Mouse (Mus musculus) frontal cortex, postnatal 10 days (tissue): ENCODE data around the gene Daam2.

Source experiments
- DNase-seq, 2 experiments: peaks; one replicate each; pipeline ENCODE4 v3.0.0; 2022; ENCODE audit warnings: low spot score in 2 of 2, mixed read lengths in 1 of 2

The Daam2 gene

DNA sequence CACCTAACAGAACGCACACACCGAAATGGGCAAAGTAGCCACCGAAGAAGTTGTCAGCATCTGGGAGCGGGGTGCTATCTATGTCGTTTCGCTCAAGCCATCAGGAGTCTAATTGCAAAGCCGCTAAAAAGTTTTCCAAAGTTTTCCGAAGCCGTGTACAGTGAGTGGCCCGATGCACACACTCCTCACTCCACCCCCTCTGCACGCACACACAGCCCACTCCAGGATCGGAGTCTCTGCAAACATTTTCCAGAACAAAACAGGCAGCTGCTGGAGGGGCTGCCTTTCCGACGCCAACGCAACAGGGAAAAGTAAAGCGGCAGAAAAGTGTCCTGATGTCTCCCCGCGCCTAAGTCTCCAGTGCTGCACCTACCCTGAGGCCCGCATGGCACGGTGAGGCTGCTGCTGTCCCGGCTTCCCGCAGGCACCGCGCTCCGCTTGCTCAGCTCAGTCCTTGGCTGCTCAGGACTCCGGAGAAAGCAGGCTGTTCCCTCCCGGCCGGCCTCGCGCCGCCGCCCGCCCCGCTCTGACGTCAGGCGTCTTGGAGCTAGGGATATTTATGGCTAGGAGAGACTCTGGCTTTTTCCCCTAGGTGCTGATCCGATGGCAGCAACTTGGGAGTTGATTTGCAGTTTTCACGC lies at the start of gene Daam2:
Gene Daam2 (minus strand): TSS at position 514 of the 641 bp plus-strand sequence.
- peak; percentile 30 to 54 for DNase-seq

DNA sequence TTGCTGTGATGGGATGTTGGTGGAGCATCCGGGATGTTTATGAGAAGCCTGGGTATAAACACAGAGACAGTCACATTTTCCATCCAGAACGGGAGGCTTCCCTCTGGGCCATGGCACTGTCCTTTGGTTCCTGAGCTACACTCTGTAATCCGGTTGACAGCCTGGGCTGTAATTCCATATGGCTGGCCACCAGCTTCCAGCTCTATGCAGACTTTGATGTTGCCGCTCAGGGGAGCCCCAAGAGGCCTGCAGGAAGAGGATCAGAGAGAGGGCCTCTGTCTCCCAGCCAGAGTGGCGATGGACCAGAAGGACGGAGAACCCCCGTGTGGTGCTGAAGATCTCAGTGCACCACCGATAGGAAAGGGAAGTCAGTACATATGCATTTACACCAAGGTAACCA lies 46.2 kb upstream of the Daam2 start:
- no peak for DNase-seq

DNA sequence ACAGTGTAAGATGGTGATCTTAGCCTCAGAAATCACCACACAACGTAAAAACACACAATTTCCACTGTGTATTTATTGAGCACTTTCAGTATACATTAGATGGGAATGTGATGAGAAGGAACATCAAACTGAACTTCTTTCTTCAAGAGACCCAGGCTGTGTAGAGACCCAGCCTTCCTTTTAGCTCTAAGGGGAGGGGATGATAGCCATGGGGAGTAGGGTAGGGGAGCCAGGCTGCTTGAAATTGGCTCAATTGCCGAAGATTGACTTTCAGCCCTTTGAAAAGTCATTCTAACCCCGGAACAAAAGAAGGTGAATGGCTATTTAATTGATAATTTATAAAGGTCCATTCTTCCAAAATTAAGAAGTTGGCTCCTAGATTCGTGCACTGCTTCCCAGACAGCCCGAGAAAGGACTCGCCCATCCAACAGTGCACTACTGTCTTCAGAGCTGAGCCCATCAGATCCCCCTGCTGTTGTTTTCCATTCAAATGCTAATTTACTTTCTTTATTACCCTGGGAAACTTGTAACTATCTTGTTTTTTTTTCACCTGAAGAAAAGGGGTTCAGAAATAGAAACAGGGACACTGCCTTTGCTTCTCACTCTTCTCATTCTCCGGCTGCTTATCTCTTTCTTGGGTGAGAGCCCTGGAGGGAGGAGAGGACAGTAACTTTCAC lies 43.3 kb upstream of the Daam2 start:
- DNase-seq: no peak

DNA sequence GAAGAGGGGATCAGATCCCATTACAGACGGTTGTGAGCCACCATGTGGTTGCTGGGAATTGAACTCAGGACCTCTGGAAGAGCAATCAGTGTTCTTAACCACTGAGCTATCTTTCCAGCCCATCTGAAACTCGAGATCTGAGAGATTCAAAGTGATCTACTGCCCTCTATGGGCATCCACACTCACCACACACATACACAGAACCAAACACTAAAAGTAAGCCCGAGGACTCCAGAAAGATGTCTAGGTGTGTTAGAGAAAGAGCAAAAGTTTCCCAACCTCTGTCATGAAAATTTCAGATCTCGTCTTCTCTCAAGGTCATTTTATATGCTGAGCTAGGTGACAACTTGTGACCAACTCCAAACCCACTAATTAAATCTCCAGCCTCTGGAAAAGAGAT lies 41.3 kb upstream of the Daam2 start:
- DNase-seq: no peak

DNA sequence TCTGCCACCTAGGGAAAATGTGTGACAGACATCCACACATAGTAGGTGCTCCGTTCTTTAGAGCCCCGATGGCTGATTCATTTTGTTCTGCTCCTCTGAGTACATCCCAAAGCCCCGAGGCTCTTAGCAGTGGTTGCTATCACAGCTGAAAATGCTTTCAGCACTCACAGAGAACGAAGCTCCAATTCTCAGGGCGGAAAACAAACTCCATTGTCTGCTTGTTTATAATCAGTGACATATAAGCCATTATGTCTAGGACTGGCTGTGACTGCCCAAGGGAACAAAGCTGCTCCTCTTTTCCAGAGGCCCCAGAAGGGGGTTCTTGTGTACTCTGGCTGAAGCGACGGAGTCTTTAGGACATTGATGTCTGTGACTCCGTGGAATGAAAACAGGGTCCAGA lies 25.9 kb upstream of the Daam2 start:
- no peak for DNase-seq

GRCm38 (mm10) chr17:49582471-49582870 lies 18.3 kb upstream of the Daam2 start:
- no peak for DNase-seq

GRCm38 (mm10) chr17:49577321-49577720 lies 13.2 kb upstream of the Daam2 start:
- no peak for DNase-seq

- no peak for DNase-seq
Measured at GRCm38 (mm10) chr17:49568717-49569116, 4.6 kb upstream of the Daam2 start.

DNA sequence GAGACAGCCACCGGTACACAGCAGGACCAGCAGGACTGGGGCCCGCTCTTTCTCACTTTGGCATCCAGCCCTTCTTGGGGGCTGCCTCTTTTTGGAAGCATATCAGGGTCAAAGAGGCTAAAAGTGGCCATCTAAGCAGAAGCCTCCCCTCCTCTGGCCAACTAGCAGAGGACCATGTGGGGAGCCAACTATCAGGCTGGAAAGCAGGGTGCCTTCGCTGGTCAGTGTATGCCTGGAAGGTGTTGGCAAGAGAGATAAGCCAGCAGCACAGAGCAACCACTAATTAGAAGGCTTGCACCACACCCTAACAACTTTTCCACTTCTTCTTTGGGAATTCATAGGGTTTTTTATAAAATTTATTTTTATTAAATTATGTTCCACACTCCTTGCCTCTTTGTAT lies 346 bp upstream of the Daam2 start:
- DNase-seq: no peak

DNA sequence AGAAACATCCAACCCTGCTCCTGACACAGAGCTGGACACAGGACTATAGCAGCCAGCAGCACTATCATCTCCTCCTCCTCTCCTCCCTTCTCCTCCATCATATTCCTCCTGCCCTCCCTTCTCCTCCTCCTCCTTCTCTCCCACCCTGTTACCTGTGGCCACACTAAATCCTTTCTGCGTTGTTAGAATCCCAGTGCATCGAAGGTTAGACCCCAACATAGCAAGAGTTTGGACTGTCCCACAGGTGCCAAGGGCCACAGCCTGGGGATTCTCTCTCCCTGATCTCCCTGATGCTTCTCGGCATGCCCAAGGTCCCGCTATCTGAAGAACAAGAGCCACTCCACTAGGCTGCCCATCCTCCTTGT lies 745 bp downstream of the Daam2 start:
- no peak for DNase-seq

- no peak for DNase-seq
Measured at GRCm38 (mm10) chr17:49562701-49563415, 1.3 kb downstream of the Daam2 start.

GRCm38 (mm10) chr17:49561985-49562384 lies 2.2 kb downstream of the Daam2 start:
- no peak for DNase-seq

DNA sequence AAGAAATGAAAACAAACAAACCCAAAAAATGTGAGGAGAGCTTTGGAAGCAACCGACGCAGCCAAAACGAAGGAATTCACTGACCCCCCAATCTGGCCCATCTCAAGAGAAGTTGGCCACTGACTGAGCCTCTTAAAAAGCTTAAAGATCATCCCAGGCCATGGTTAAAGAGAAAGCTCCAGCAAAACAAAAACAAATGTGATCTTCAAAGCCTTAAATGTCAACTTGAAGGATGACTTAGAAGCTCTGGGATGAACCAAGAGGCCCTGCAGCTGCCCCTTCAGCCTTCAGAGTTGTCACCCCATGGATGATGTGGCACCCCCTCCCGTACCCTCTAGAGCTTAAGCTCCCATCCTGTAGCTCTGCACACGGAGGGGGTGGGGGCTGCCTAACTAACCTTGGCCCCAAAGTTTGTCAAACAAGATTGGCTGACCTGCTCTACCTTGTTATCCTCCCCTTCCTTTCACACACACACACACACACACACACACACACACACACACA lies 4.3 kb downstream of the Daam2 start:
- DNase-seq: no peak

DNA sequence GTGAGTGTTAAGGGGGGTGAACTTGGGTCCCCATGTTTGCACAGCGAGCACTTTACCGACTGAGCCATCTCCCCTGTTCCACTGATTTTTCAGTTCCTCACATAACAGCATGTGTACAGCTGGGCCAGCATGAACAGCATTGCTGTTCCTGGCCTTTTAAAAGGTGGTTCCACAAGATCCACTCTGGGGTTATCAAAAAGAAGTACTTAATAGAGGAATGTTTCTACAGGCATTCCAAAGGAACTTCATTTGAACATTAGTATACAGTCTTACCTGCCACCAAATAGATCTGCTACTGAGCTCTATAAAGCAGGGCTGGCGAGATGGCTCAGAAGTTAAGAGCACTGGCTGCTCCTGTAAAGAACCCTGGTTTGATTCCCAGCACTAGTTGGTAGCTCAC lies 8.0 kb downstream of the Daam2 start:
- no peak for DNase-seq

DNA sequence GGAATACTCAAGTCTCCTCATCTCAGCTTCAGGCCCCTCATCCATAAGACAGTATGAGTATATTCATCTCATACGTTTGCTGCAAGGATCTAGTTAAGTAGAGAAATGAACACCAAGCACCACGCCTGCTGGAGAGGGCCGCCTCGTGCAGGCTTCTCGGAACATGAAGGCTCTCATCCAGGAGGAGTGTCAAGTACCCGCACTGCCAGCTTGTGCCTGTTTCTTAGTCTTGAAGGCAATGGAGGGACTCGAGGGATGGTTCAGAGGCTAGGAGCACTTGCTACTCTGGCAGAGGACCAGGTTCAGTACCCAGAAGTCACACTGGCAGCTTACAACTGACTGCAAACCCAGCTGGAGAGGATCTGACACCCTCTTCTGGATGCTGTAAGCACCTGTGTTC lies 12.2 kb downstream of the Daam2 start:
- DNase-seq: no peak

GRCm38 (mm10) chr17:49551465-49551864 lies 12.7 kb downstream of the Daam2 start:
- no peak for DNase-seq

DNA sequence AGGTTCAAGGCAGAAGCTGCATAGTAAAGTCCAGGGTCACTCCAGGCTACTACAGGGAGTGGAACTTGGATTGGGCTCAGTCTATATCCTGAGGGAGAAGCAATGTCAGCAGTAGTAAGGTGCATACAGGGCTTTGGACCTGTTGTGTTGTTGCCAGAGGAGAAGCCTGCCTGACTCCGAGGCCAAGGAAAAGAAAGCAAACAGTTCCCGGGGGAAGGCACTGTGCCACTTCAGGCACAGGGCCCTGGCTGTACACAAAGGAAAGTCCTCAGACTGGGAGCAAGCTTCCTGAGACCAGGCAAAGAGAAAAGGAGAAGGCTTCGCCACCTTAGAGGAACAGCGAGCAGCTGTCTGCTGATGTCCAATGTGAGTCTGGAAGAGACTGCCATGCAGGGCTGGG lies 18.1 kb downstream of the Daam2 start:
- no peak for DNase-seq

DNA sequence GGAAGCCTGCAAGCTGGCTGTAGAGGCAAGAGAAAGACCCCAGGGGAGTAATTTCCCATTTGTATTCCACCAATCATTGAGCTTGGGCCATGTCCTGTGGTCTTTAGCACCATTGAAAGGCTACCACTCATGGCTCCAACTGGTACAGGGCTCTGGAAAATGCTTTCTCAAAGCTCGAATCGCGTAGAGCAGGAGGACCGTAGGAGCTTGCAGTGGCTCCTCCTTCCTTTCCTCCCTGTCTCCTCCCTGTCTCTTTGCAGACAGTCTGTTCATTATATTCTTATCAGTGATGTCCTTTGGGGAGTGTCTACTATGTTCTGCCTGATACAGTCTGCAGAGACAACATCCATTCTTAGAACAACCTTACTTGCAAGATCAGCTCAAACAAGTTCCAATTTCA lies 18.7 kb downstream of the Daam2 start:
- no peak for DNase-seq

GRCm38 (mm10) chr17:49544561-49544960 lies 19.6 kb downstream of the Daam2 start:
- no peak for DNase-seq

- DNase-seq: no peak
Measured at GRCm38 (mm10) chr17:49540706-49541105, 23.4 kb downstream of the Daam2 start.

DNA sequence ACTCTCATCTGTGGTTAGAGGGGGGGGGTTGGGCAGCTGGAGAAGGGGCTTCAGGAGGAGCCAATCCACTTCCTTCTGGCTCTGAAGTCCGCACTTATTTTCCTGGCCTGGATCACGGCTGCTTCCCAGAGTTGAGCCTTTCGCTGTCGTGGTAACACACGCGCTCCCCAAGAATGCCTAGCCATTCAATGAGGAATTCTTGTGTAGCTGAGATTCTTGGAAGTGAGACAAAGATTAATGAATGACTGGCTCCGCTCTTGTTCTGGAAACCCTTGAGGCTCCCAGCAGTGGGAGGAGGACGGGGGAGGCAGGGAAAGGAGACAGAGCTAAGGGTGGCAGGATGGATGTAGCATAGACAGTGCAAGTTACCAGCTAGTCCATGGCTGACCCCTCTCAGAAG lies 24.9 kb downstream of the Daam2 start:
- peak; percentile 60 to 68 for DNase-seq

DNA sequence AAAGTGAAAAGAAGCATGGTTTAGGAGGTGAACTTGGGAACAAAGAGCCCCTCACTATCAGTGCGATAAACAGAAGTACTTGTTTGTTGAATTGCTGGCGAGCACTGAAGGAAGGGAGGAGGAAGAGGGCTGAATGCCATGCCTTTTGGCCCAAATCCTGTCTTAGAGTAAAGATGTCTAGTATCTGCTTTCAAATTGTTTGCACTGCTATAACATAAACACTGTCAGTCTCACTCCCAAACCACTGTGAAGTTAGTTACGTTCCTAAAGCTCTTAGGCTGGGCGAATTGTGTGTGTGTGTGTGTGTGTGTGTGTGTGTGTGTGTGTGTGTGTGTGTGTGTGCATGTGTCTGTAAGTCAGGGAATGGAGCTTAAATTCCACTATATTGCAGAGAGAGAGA lies 28.6 kb downstream of the Daam2 start:
- DNase-seq: no peak

DNA sequence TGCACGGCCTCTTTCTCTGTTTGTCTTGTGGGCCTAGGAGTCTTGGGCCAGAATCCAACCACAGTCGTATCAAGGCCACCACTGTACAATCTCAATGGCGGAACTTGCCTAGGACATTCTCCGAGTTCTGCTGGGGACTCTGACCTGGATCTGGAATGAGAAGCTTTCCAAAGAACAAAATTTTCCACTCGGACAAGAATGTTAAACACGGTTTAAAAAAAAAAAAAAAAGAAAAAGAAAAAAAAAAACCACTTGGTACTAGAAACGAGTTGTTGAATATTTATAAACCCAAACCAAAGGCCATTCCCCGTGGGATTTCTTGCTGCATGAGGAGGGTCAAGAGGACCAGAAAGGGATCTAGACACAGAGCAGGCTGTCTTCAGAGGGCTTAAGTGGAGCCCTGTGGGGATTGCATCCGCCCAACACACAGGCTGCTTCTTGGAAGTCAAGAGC lies 29.9 kb downstream of the Daam2 start:
- DNase-seq: peak in 1 of 2 experiments; percentile 36
